Mouse (Mus musculus) kidney, embryonic 14.5 days (tissue): ENCODE data around the gene Tfpt. TPM values are rescaled to one million over a fixed set of nuclear protein-coding genes. Genes with fewer than 3 reads are reported as not detected.
A peak's percentile ranks its signal among the peaks of the same experiment; 100 is the strongest.
"Not testable (repeated sequence)": the region's sequence is repeated elsewhere in the genome, so short reads cannot be mapped to it uniquely, and the experiment has no call there.

Experiments
- ATAC-seq: fragments of 200-750 bp; cut with Nextera tagmentation; 2 replicates; pipeline ENCODE4 v1.8.0; 2017; ENCODE audit warnings: moderate number of reproducible peaks, mild to moderate bottlenecking, moderate TSS enrichment, moderate library complexity; ENCODE audit not compliant: low FRiP score, low TSS enrichment
- H3K27ac ChIP-seq: fragments of 300-500 bp; sonication (generic); 2 replicates; pipeline ENCODE4 v1.5.1; 2014; ENCODE audit warnings: low read depth, mild to moderate bottlenecking, low read length, moderate library complexity, mixed read lengths
- H3K27me3 ChIP-seq: fragments of 300-500 bp; sonication (generic); 2 replicates; pipeline ENCODE4 v1.6.1; 2014; ENCODE audit warnings: mild to moderate bottlenecking, low read length; ENCODE audit not compliant: control insufficient read depth, insufficient read depth
- H3K36me3 ChIP-seq: fragments of 300-500 bp; sonication (generic); 2 replicates; pipeline ENCODE4 v1.6.1; 2014; ENCODE audit warnings: low read length, mixed read lengths; ENCODE audit not compliant: control insufficient read depth, insufficient read depth
- H3K4me1 ChIP-seq: fragments of 300-500 bp; sonication (generic); 2 replicates; pipeline ENCODE4 v1.6.1; 2014; ENCODE audit warnings: low read length, mixed read lengths; ENCODE audit not compliant: control insufficient read depth, insufficient read depth
- H3K4me2 ChIP-seq: fragments of 300-500 bp; sonication (generic); replicated peaks from 2 replicates; pipeline ENCODE4 v1.6.1; 2014; ENCODE audit warnings: low read depth, mild to moderate bottlenecking, low read length
- H3K4me3 ChIP-seq: fragments of 300-500 bp; sonication (generic); 2 replicates; pipeline ENCODE4 v1.5.1; 2014; ENCODE audit warnings: mild to moderate bottlenecking, low read length
- H3K9ac ChIP-seq: fragments of 300-500 bp; sonication (generic); 2 replicates; pipeline ENCODE4 v1.6.1; 2014; ENCODE audit warnings: low read depth, mild to moderate bottlenecking, low read length, moderate library complexity
- H3K9me3 ChIP-seq: fragments of 300-500 bp; sonication (generic); 2 replicates; pipeline ENCODE4 v1.6.1; 2016; ENCODE audit warnings: low read length; ENCODE audit not compliant: control insufficient read depth
- WGBS: fragments of 180-500 bp; shearing (Covaris S2); extraction: QIAGEN DNeasy Blood & Tissue Kit; methylation state at CpG from one replicate; pipeline ENCODE4 v1.1.7; 2014; 5-methylcytosine and 5-hydroxymethylcytosine counted together
- microRNA-seq: library from miRNA; unstranded; fragments of <30 nt; microRNA quantifications from one replicate; pipeline ENCODE4, GENCODE M21; 2016
- polyA plus RNA-seq: library from polyadenylated mRNA; unstranded; fragments of >200 nt; fragmentation: Nextera tagmentation; extraction: Ambion mirVana; gene quantifications from 2 replicates; pipeline ENCODE4 v1.2.1, GENCODE M21; 2014

Gene Tfpt
- polyA plus RNA-seq, 1 experiment from 2014 or later = 24.2 TPM

- WGBS = 82% methylated on average over 5 of the region's 5 CpGs
- no peak for ATAC-seq
- H3K27ac ChIP-seq = no peak overlapping the region
- no peaks in the 10 kb centered on the region for H3K4me1 ChIP-seq
- H3K4me3 ChIP-seq = no peak overlapping the region
- H3K9ac ChIP-seq = no peak overlapping the region
- H3K36me3 ChIP-seq = no peaks in the 10 kb centered on the region
- no peaks in the 10 kb centered on the region for H3K27me3 ChIP-seq
- no peak overlapping the region for H3K4me2 ChIP-seq
- H3K9me3 ChIP-seq = no peaks in the 10 kb centered on the region
Observed at GRCm38 (mm10) chr7:3576354-3577124, 53.2 kb downstream of the Tfpt start.

GRCm38 (mm10) chr7:3574216-3574615 is 55.5 kb downstream of the Tfpt start:
- H3K9ac ChIP-seq = no peak overlapping the region
- 60% methylated on average over 5 of the region's 5 CpGs for WGBS

DNA sequence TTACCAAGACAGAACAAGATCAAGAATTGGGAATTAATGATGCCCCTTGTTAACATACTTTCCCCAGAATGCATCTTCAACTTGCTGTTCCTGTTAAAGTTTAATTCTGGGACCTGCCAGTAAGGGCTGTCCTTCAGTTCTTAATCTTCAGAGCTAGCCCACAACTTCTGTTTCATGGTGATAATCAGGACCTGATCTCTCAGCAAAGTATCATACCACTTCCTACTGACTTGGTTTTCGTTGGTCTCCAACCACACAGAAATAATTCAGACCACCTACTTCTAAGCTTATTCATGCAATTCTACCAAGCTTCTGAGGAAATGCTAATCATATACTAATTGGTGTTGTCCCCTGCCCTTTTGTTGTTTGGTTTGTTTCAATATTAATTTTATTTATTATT is 57.9 kb downstream of the Tfpt start:
- ATAC-seq = no peak
- H3K4me2 ChIP-seq = no peak overlapping the region
- H3K9ac ChIP-seq = no peak overlapping the region
- no peaks in the 10 kb centered on the region for H3K4me1 ChIP-seq
- H3K36me3 ChIP-seq = no peaks in the 10 kb centered on the region
- 82% methylated on average over 1 of the region's 1 CpGs for WGBS
- H3K9me3 ChIP-seq = no peaks in the 10 kb centered on the region
- no peaks in the 10 kb centered on the region for H3K27me3 ChIP-seq
- H3K27ac ChIP-seq = no peak overlapping the region
- H3K4me3 ChIP-seq = no peak overlapping the region

More at GRCm38 (mm10) chr7:3574216-3574615, 55.5 kb downstream of the Tfpt start:
- Histone ChIP-seq H3K36me3 (no peaks in the 10 kb centered on the region), H3K27ac (no peak overlapping the region), H3K27me3 (no peaks in the 10 kb centered on the region), H3K4me2 (no peak overlapping the region), H3K4me1 (no peaks in the 10 kb centered on the region), H3K9me3 (no peaks in the 10 kb centered on the region), H3K4me3 (no peak overlapping the region)
- ATAC-seq = no peak

DNA sequence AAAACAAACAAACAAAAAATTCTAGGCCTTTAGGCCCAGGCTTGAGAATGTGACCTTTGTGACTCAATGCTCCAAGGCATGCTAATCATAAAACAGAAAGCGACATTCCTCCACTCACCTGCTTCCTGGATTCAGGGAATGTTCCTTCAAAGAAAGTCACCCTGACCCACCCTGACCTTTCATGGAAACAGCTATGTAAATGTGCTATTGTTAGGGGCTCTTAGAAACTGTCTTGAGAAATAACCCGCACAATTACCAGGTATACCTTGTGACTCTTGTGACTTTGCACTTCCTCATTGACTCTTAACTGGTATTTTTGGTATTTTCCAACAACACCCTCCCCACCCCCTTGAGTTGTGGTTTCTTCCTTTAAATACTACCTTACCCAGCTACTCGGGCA is 59.1 kb downstream of the Tfpt start:
- H3K9ac ChIP-seq, H3K4me1 ChIP-seq, H3K9me3 ChIP-seq, H3K27me3 ChIP-seq, H3K4me3 ChIP-seq, ATAC-seq, H3K27ac ChIP-seq, H3K36me3 ChIP-seq, H3K4me2 ChIP-seq: not testable (repeated sequence)
- WGBS = 85% methylated on average over 3 of the region's 3 CpGs

Small RNA genes lying within 50 kb of the gene (microRNA-seq; reads per million reads assigned to microRNA genes)
- gene Gm25100 (not detected), gene Mir3572 (3.6 reads per million, percentile 14 among the genes with 10 or more reads in this experiment)

Other genes starting within 250 kb of the Tfpt start
- 1.8 and 2.7 TPM in 2 replicates for gene Cacng8, start 239.2 kb downstream of the Tfpt start, polyA plus RNA-seq
- gene Cacng6, start 205.7 kb downstream of the Tfpt start, polyA plus RNA-seq = not detected in 2 replicates
- not detected in 2 replicates for gene Tarm1, start 127.3 kb downstream of the Tfpt start, polyA plus RNA-seq
- gene Oscar, start 13.8 kb downstream of the Tfpt start, polyA plus RNA-seq = 0.15 and 0.39 TPM in 2 replicates
- 463 and 564 TPM in 2 replicates for gene Ndufa3, start 12.6 kb downstream of the Tfpt start, polyA plus RNA-seq
- gene Prpf31, start 56 bp upstream of the Tfpt start, polyA plus RNA-seq = 89.4 and 114 TPM in 2 replicates
- 67.3 and 74.0 TPM in 2 replicates for gene Cnot3, start 15.3 kb upstream of the Tfpt start, polyA plus RNA-seq
- gene Leng1, start 35.9 kb upstream of the Tfpt start, polyA plus RNA-seq = 12.2 and 12.6 TPM in 2 replicates
- gene Tmc4, start 47.6 kb upstream of the Tfpt start, polyA plus RNA-seq = 18.0 and 19.9 TPM in 2 replicates
- 287 and 317 TPM in 2 replicates for gene Tsen34, start 62.9 kb upstream of the Tfpt start, polyA plus RNA-seq
- 32.0 and 45.0 TPM in 2 replicates for gene Mboat7, start 63.6 kb upstream of the Tfpt start, polyA plus RNA-seq
- gene Rps9, start 74.1 kb upstream of the Tfpt start, polyA plus RNA-seq = 1,617 and 1,895 TPM in 2 replicates
- 0.19 and 0.87 TPM in 2 replicates for gene Pirb, start 90.5 kb upstream of the Tfpt start, polyA plus RNA-seq
- gene Gm15448, start 195.8 kb upstream of the Tfpt start, polyA plus RNA-seq = not detected in 2 replicates
- 0.09 TPM in 1 of 2 replicates, not detected in the other for gene Pira2, start 215.1 kb upstream of the Tfpt start, polyA plus RNA-seq